Mouse (Mus musculus) ES-E14 (cell line): ENCODE results near the gene Stxbp1. TPM values are rescaled to one million over a fixed set of nuclear protein-coding genes. Genes with fewer than 3 reads are reported as not detected.

Experiments
- DNase-seq: peaks from one replicate; pipeline ENCODE4 v3.0.0-alpha.2; 2013; ENCODE audit warnings: low read depth, low spot score
- H3K27ac ChIP-seq: 2 replicates; pipeline ENCODE4 v1.5.1; 2012; ENCODE audit warnings: low read depth, mild to moderate bottlenecking, low read length, moderate library complexity, mixed read lengths; ENCODE audit not compliant: poor library complexity, insufficient read depth, severe bottlenecking
- H3K36me3 ChIP-seq: 2 replicates; pipeline ENCODE4 v1.6.1; 2012; ENCODE audit warnings: mild to moderate bottlenecking, low read length, moderate library complexity, mixed read lengths; ENCODE audit not compliant: control insufficient read depth, poor library complexity, insufficient read depth, severe bottlenecking
- H3K4me1 ChIP-seq, 2 experiments: fragments of 150-350 bp in 1 of 2; sonication (generic) in 1 of 2; 2 replicates each; pipeline ENCODE4 v1.6.1; 2012; ENCODE audit warnings: low read length in 2 of 2, mild to moderate bottlenecking in 1 of 2, mixed read lengths in 1 of 2; ENCODE audit not compliant: control insufficient read depth in 2 of 2, insufficient read depth in 2 of 2, poor library complexity in 1 of 2
- H3K4me3 ChIP-seq, 2 experiments: fragments of 150-350 bp in 1 of 2; sonication (generic) in 1 of 2; 2 replicates each; pipeline ENCODE4 v1.5.1; 2012; ENCODE audit warnings: low read length in 2 of 2, low read depth in 1 of 2, mild to moderate bottlenecking in 1 of 2, mixed read lengths in 1 of 2; ENCODE audit not compliant: insufficient read depth in 1 of 2, poor library complexity in 1 of 2, severe bottlenecking in 1 of 2
- H3K9ac ChIP-seq: 2 replicates; pipeline ENCODE4 v1.6.1; 2012; ENCODE audit warnings: low read depth, mild to moderate bottlenecking, low read length, mixed read lengths; ENCODE audit not compliant: poor library complexity, insufficient read depth, severe bottlenecking
- H3K9me3 ChIP-seq: fragments of 150-350 bp; sonication (generic); 2 replicates; pipeline ENCODE4 v1.6.1; 2012; ENCODE audit warnings: low read depth, mild to moderate bottlenecking, low read length; ENCODE audit not compliant: control insufficient read depth, insufficient read depth
- CHD2 ChIP-seq: IDR thresholded peaks from 2 replicates; pipeline ENCODE4 v1.6.1; 2014; ENCODE audit warnings: mild to moderate bottlenecking, low read depth, low read length, inconsistent platforms
- HCFC1 ChIP-seq: IDR thresholded peaks from 2 replicates; pipeline ENCODE4 v1.6.1; 2012; ENCODE audit warnings: low read length, inconsistent platforms, borderline replicate concordance; ENCODE audit not compliant: insufficient read depth
- MAFK ChIP-seq: IDR thresholded peaks from 2 replicates; pipeline ENCODE4 v1.6.1; 2014; ENCODE audit warnings: mild to moderate bottlenecking, low read depth, low read length, inconsistent platforms; ENCODE audit not compliant: insufficient read depth
- ZC3H11A ChIP-seq: IDR thresholded peaks from 2 replicates; pipeline ENCODE4 v1.6.1; 2012; ENCODE audit warnings: low read depth, mild to moderate bottlenecking, inconsistent platforms, low read length, borderline replicate concordance
- ZNF384 ChIP-seq: IDR thresholded peaks from 2 replicates; pipeline ENCODE4 v1.6.1; 2012; ENCODE audit warnings: low read depth, low read length, inconsistent platforms
- in situ Hi-C, 2 experiments: fragments of 600-800 bp; cut with MboI; formaldehyde crosslinking; loops; one replicate each; pipeline ENCODE4 v1.15.1; 2025; ENCODE audit warnings: low sequenced_read_pairs in 2 of 2, inconsistent platforms in 1 of 2; ENCODE audit not compliant: unreplicated experiment in 2 of 2
- total RNA-seq: library from RNA; depleted of rRNA; stranded (reverse); fragments of 300-350 nt; gene quantifications from 2 replicates; pipeline ENCODE4 v1.2.3, GENCODE M21; 2012

Gene Stxbp1
- total RNA-seq, 1 experiment: 4.0 TPM

GRCm38 (mm10) chr2:32749082-32749481, 98.0 kb downstream of the Stxbp1 start:
- Histone ChIP-seq H3K9ac (no peak overlapping the region), H3K36me3 (no peaks in the 10 kb centered on the region; the same call in 1 of the 2 replicates), H3K27ac (no peak overlapping the region), H3K4me1 (peaks cover 2 to 3% of the 10 kb centered on the region in 2 experiments; a peak in 2 of 4 replicates), H3K9me3 (no peaks in the 10 kb centered on the region), H3K4me3 (no peak overlapping the region)
- DNase-seq: no peak
- in situ Hi-C loops: no loop called here
- TF ChIP-seq ZNF384 (no peak), CHD2 (no peak)

- Histone ChIP-seq H3K9me3 (no peaks in the 10 kb centered on the region), H3K4me1 (peaks cover 0 to 2% of the 10 kb centered on the region in 2 experiments; a peak in 1 of 4 replicates), H3K36me3 (no peaks in the 10 kb centered on the region; the same call in 1 of the 2 replicates), H3K27ac (no peak overlapping the region), H3K9ac (no peak overlapping the region), H3K4me3 (no peak overlapping the region)
- TF ChIP-seq ZNF384: no peak
- TF ChIP-seq CHD2: no peak
- no peak for TF ChIP-seq HCFC1
- TF ChIP-seq MAFK: no peak
- TF ChIP-seq ZC3H11A: no peak
- no peak for DNase-seq
- in situ Hi-C loops: no loop called here
Observed at GRCm38 (mm10) chr2:32744272-32744982, 102.6 kb downstream of the Stxbp1 start.

- Histone ChIP-seq H3K9me3 (no peaks in the 10 kb centered on the region), H3K4me3 (peak overlapping the region; percentile 65 to 76), H3K9ac (no peak overlapping the region), H3K36me3 (no peaks in the 10 kb centered on the region; the same call in 1 of the 2 replicates), H3K4me1 (peaks cover 0 to 2% of the 10 kb centered on the region in 2 experiments; a peak in 1 of 4 replicates), H3K27ac (no peak overlapping the region)
- in situ Hi-C loops: no loop called here
- TF ChIP-seq ZC3H11A: no peak
- TF ChIP-seq HCFC1: no peak
- no peak for TF ChIP-seq MAFK
- TF ChIP-seq CHD2: no peak
- no peak for TF ChIP-seq ZNF384
- no peak for DNase-seq
Observed at GRCm38 (mm10) chr2:32742173-32742531, 104.9 kb downstream of the Stxbp1 start.

- H3K9ac ChIP-seq: peak overlapping the region; percentile 55; the same call in 1 of the 2 replicates
- TF ChIP-seq MAFK: no peak
- TF ChIP-seq ZC3H11A: no peak
- TF ChIP-seq CHD2: no peak
- no peak for TF ChIP-seq ZNF384
- TF ChIP-seq HCFC1: no peak
Observed at GRCm38 (mm10) chr2:32741273-32742172, 105.5 kb downstream of the Stxbp1 start.

More at GRCm38 (mm10) chr2:32741273-32742172, 105.5 kb downstream of the Stxbp1 start:
- peaks cover 0 to 2% of the 10 kb centered on the region in 2 experiments; a peak in 1 of 4 replicates for H3K4me1 ChIP-seq
- H3K4me3 ChIP-seq: peak overlapping the region; percentile 65 to 76
- no peaks in the 10 kb centered on the region for H3K9me3 ChIP-seq
- H3K27ac ChIP-seq: no peak overlapping the region
- in situ Hi-C loops: no loop called here
- H3K36me3 ChIP-seq: no peaks in the 10 kb centered on the region; the same call in 1 of the 2 replicates
- DNase-seq: no peak
